Mouse (Mus musculus) urinary bladder, postnatal 4 days (tissue): ENCODE data around the gene Gm11634.
"Not testable (repeated sequence)": the region's sequence is repeated elsewhere in the genome, so short reads cannot be mapped to it uniquely, and the experiment has no call there.

ENCODE experiments used
- DNase-seq, 2 experiments: peaks; one replicate each; pipeline ENCODE4 v3.0.0; 2021 to 2022; ENCODE audit warnings: low spot score in 2 of 2

Gm11634 gene

DNA sequence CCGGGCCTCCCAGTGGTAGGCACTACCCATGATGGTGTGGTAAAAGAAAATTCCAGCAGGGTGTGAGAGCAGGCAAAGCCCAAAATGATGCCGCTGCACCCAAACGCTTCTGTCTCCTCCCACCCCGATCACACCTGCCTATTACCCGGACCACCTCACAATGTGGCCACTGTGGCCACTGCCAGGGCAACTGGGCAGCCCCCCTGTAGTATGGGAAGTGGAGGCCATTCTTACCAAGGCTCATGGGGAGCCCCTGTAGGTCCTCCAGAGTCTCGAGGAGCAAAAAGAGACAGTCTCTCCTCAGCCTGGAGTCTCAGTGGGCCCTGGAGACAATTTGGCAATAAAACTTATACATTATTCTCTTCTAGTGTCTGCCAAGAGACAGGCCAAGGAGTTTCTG lies at the start of gene Gm11634:
Gene Gm11634 (minus strand): TSS at position 101 of the 400 bp plus-strand sequence.
- no peak for DNase-seq

DNA sequence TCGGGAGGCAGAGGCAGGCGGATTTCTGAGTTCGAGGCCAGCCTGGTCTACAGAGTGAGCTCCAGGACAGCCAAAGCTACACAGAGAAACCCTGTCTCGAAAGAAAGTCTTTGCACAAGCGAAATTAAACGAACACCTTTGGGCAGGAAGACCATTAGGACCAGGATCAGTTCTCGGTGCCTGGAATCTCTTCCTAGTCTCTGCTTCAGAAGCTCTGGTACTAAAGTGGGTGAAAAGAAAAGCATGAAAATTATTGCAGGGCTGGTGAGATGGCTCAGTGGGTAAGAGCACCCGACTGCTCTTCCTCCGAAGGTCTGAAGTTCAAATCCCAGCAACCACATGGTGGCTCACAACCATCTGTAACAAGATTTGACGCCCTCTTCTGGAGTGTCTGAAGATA lies 48.0 kb upstream of the Gm11634 start:
- DNase-seq = not testable (repeated sequence)

DNA sequence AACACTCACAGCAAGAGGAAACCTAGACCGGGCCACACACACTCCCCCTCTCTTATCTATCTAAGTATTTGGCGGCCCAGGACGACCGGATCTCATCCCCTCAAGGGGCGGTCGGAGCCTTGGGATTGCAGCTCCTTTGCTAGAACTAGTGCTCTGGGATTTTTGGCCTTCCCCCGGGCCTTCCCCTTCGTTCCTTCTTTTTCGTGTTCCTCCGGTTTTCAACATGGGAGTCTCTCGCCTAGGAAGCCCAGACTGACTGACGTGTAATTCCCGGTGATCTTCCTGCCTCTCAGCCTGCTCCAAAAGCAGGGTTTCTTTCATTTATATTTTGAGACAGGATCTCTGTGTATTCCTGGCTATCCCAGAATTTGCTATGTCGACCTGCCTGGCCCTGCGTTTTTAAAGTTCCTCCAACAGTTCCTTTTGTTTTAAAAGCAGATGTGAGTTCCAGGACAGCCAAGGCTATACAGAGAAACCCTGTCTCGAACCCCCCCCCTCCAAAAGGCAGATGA lies 47.3 kb upstream of the Gm11634 start:
- not testable (repeated sequence) for DNase-seq

DNA sequence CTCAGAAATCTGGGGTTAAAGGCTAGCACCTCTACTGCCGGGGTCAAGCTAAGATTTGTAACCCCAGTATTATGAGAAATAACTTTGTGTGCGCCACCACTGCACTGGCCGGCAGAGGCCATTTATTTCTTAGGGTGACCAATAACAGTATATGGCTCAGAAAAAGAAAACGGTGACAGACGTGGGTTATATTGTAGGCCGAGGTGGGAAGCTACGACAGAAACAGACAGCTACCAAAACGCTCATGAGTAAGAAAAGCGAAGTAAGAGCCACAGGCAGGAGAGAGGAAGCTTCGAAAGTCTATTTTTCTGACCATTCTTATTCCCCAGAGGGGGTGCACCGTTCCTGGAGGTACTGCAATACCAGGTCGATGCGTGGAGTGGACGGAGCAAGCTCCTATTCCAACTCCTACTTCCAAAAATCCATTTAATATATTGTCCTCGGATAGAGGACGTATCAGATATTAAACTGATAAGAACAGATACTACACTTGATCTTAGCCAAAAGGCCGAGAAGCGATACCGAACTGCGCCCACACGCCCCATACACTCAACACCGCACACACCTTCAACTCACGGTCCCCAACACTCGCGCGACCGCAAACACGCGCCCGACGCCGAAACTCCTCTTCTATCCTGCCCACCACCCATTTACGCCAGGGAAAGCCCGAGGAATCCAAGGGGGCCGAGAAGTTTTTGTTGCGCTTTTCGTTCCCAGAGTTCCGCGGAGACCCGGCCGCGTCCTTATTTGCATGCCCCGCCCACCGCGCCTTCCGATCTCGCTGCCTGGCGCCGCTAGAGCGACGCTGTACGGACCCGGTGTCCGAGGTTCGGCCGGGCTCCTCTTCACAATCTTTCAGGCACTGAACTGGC lies 46.6 kb upstream of the Gm11634 start:
- peak in 1 of 2 experiments; percentile 65 for DNase-seq

DNA sequence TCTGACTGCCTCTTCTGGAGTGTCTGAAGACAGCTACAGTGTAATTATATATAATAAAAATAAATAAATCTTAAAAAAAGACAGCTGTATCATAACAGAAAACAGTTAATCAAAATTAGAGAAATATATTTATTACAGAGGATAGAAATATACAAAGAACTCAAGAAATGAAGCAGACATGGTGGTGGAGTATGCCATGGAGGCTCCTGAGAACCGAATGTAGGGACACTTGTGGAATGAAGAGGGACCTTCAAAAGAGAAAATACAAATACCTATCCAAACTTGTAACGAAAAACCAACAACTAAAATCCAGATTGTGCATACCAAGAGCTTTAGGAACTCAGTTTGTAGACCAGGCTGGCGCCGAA lies 46.0 kb upstream of the Gm11634 start:
- not testable (repeated sequence) for DNase-seq

DNA sequence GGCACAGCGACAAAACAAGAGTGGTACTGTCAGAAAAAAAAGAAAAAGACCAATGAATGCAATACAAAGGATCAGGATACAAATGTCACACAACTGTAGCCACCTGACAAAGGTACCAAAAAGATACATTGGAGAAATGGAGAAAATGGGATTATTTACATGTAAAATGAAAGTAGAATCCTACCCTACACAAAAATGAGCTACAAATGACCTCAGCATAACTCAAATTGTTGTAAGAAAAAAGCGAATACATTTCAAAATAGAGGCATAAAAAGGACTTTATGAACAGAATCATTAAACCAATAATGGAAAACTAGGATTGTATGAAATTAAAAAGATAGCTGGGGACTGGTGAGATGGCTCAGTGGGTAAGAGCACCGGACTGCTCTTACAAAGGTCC lies 45.5 kb upstream of the Gm11634 start:
- DNase-seq = no peak

DNA sequence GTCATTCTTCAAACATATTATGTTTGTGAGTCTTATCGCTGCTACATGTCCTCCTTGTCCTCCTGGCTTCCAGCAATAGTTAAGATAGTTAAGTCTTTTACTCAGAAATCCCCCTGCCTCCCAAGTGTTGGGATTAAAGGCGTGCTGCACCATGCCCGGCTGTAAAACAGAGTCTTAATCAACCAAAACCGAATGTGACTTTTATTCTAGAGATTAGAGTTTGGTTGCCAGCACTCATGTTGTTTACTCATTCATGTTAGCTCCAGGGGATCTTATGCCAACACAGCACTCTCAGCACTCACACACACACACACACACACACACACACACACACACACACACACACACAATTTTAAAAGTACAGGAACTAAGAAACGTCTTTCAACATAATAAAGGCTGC lies 43.9 kb upstream of the Gm11634 start:
- DNase-seq = no peak

DNA sequence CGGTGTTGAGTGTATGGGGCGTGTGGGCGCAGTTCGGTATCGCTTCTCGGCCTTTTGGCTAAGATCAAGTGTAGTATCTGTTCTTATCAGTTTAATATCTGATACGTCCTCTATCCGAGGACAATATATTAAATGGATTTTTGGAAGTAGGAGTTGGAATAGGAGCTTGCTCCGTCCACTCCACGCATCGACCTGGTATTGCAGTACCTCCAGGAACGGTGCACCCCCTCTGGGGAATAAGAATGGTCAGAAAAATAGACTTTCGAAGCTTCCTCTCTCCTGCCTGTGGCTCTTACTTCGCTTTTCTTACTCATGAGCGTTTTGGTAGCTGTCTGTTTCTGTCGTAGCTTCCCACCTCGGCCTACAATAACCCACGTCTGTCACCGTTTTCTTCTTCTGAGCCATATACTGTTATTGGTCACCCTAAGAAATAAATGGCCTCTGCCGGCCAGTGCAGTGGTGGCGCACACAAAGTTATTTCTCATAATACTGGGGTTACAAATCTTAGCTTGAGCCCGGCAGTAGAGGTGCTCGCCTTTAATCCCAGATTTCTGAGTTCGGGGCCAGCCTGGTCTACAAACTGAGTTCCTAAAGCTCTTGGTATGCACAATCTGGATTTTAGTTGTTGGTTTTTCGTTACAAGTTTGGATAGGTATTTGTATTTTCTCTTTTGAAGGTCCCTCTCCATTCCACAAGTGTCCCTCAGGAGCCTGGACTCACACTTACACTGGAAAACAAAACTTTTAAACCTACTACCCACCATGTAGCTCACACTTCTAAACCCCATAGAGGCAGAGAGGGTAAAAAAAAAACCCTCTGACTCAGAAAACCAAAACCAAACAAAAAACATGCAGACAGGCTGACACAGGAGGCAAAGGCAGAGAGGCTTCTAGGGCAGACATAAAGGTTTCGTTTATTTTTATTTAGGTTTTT lies 42.9 kb upstream of the Gm11634 start:
- not testable (repeated sequence) for DNase-seq

DNA sequence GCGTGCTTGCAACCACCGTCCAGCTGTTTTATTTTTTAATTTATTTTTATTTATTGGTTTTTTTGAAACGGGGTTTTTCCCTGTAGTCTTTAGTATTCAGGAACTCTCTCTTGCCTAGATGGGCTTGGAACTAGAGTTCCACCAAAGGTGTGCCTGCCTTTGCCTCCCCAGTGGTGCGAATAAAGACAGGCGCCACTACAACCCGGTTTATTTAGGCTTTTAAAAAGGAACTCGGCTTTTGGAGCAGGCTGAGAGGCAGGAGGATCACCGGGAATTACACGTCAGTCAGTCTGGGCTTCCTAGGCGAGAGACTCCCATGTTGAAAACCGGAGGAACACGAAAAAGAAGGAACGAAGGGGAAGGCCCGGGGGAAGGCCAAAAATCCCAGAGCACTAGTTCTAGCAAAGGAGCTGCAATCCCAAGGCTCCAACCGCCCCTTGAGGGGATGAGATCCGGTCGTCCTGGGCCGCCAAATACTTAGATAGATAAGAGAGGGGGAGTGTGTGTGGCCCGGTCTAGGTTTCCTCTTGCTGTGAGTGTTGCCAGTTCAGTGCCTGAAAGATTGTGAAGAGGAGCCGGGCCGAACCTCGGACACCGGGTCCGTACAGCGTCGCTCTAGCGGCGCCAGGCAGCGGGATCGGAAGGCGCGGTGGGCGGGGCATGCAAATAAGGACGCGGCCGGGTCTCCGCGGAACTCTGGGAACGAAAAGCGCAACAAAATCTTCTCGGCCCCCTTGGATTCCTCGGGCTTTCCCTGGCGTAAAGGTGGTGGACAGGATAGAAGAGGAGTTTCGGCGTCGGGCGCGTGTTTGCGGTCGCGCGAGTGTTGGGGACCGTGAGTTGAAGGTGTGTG lies 42.0 kb upstream of the Gm11634 start:
- DNase-seq = peak; percentile 74 to 78

DNA sequence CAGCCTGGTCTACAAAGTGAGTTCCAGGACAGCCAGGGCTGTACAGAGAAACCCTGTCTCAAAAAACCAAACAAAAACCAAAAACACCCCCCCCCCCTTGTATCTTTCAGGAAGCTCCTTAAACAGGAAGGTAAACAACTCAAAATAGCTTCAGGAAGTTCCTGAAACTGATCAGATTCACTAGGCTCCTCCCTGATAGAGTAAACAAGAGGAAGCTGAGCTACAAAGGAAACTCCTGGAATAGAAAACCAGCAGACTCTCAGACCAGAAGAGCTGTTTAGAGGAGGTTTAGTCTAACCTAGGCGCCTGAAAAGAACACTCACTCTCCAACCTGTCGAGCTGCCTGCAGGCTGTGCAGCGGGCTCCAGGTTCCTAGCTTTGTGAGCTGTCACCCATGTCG lies 40.7 kb upstream of the Gm11634 start:
- DNase-seq = no peak

DNA sequence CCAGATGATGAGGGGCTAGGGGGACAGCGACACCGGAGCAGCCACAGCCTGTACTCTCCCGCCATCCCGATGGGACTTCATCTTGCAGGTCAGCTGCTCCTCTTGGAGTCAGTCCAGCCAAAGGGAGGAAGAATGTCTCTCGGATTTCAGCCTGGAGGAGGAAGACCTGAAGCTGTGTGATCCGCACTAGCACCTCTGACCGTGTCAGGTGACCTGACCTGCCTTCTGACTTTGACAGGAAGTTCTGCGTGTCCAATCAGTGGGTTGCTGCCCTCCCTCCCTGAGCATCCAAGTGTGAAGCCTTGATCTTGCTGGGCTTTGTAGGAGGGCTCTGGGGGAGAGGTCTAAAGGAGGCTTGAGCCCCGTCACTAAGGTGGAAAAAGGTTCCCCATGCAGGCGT lies 36.6 kb upstream of the Gm11634 start:
- no peak for DNase-seq

DNA sequence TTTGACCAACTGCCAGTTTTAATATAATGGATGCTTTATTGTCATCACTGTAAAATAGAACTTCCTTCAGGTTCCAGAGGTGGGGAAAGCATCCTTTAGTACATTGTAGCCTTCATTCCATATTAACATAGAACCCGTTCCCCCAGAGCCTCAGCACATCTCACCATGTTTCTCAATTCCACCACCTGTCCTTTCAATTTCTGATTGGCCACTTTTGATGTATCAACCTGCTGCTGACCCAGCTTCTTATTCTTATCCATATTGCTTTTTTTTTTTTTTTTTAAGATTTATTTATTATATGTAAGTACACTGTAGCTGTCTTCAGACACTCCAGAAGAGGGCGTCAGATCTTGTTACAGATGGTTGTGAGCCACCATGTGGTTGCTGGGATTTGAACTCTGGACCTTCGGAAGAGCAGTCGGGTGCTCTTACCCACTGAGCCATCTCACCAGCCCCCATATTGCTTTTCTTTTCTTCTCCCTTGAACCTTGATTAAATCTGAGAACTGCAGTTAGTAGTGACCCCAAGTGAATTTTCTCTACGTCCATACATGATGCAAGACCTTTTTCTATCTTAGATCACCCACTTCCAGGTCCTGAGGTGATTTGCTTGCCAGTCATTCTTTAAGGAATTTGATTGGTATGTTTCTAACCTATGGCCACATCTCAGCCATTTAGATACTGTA lies 29.8 kb upstream of the Gm11634 start:
- DNase-seq = not testable (repeated sequence)

DNA sequence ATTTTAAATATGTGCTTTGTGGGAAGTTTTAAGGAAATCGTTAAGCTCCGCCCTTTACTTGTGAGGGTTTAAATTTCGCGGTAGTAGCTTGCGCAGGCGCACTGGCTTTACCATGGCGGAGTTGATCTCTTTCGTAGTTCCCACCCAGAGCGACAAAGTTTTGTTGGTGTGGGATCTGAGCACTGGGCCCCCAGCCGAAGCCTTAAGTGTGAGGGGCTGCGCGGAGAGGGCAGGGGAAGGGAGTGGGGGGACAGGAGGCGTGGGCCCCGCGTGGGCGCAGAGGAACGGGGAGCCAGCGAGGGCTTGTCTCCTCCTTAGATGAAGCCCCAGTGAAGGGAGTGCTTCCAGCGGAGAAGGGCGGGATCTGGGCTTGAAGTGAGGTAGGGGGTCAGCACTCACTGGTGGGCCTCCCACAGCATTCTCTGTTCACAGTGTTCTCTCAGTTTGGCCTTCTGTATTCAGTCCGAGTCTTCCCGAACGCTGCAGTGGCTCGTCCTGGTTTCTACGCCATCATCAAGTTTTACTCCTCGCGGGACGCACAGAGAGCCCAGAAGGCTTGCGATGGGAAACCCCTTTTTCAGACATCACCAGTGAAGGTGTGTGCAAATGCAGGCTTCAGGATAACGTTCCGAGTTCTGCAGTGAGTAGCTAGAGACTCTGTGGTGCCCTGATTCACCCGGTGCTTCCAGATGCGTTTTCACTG lies 29.0 kb upstream of the Gm11634 start:
- peak; percentile 84 to 91 for DNase-seq

DNA sequence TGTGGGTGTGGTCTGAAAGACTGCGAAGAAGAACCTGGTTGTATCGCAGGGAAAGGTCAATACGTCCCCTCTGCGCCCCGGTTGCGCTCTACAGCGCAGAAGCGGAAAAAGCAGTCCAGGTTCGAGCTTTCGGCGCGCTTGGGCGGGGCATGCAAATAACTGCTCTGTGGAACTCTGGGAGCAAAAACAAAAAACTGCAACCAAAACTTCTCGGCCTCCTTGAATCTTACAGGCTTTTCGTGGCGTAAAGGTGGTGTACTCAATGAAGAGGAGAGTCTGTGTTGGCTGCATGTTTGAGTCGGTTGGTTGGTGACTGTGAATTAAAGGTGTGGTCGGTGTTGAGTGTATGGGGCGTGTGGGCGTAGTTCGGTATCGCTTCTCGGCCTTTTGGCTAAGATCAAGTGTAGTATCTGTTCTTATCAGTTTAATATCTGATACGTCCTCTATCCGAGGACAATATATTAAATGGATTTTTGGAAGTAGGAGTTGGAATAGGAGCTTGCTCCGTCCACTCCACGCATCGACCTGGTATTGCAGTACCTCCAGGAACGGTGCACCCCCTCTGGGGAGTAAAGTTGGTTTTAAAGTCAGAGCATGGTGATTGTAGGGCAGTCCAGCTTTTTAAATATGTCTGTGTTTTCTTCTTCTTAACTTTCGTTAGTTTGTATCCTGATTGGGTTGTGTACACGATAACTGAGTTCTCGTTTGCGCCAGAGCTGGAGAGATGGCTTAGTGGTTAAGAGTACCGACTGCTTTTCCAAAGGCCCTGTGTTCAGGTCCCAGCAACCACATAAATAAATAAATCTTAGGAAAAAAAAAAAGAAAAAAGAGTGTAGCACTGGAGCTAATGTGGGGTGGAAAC lies 28.2 kb upstream of the Gm11634 start, which contains the start of gene Rdm1:
Gene Rdm1 (plus strand): TSS at position 201 of the 862 bp plus-strand sequence.
- peak; percentile 74 to 77 for DNase-seq

DNA sequence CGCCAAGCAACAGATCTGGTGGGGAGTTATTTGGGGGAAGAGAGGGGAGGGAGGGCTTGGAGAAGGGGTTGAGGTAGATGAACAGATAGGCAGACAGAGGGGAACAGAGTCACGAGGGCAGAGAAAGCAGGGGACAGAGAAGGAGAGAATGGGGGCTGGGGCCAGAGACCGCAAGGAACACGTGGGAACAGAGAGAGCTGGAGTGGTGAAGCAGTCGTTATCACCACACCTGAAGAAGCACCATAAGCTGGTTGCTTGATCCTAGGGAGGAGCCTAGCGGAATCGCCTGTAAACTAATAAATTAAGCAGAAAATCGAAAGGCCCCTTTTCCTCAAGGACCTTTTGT lies 27.6 kb upstream of the Gm11634 start:
- no peak for DNase-seq

DNA sequence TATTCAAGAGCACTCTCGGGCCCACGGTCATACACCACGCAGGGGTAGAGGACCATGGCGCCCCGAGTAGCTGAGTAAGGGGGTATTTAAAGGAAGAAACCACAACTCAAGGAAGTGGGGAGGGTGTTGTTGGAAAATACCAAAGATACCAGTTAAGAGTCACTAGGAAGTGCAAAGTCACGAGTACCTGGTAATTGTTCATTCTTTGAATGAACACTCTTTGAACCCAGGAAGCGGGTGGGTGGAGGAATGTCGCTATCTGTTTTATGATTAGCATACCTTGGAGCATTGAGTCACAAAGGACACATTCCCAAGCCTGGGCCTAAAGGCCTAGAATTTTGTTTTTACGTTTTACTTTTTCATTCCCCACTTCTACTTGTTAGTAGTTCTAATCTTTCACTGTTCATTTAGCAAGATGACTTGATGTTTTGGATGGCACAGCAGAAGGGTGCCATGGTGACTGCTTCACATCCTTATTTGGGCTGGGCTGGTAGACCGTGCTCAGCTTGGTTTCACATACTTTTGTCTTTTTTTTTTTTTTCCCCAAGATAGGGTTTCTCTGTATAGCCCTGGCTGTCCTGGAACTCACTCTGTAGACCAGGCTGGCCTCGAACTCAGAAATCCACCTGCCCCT lies 21.1 kb upstream of the Gm11634 start:
- DNase-seq = not testable (repeated sequence)

DNA sequence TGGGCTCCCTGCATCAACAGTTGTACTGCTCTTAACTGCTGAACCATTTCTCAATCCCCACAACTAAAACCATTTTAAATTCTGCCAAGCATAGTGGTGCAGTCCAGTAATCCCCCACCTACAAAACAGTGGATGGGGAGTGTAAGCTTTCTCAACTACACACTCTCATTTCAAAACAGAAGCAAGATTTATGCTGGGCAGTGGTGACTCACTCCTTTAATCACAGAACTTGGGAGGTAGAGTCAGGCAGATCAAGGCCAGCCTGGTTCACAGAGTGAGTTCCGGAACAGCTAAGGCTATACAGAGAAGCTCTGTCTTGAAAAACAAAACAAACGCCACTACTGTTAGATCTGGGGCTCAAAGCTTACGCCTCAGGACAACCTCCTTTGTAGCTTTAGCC lies 19.5 kb upstream of the Gm11634 start:
- no peak for DNase-seq

DNA sequence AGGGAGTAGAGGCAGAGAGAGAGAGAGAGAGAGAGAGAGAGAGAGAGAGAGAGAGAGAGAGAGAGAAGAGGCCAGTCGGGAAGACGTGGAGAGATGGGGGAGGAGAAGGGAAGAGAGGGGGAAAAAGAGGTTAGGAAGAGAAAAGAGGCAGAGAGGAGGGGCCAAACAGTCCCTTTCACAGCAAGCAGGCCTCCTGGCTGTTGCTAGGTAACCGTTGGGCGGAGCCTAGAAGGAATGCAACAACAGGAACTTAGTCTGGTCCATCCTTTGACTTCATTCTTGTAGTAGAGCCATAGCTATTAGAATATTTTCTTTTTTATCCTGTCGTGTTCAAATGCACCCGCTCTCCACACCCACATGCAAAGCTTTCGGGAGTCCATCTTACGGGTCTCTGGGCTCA lies 18.8 kb upstream of the Gm11634 start:
- no peak for DNase-seq
